Comparison of ENCODE assay signal across 20 mouse cellular contexts in the genomic region with DNA sequence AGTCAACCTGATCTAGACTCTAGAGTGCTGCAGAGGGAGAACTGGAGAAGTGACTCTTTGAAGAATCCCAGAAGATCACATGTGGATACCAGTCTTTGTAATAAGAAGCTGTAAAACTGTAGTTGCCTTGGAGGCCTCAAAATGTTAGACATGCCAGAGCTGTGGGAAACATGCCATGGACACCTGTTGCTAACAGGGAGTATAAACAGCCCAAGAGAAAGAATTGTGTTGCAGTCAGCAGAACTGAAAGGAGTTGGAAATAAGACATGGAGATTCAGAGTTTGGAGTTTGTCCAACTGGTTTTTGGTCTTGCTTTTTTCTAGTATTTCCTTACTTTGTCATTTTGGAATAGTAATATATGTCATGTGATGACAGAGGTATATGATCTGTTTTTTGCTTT.
DNase-seq lines count a peak whose midpoint lies in the region; ATAC-seq and TF ChIP-seq lines count a peak whose summit lies in the region.
"Had no signal": no experiment of that assay in that cellular context is flagged by ENCODE, and none has a peak within 500 bp of the region (broad histone marks: within the 10 kb centered on the region; RNA-seq: fewer than 3 reads in every experiment).

No protein-coding gene starts in this region.

- no peak overlapping the region for H3K4me3 ChIP-seq in limb, embryonic 13.5 days
- H3K4me3 ChIP-seq in limb, embryonic 10.5 days = no peak overlapping the region
- no peak overlapping the region for H3K4me3 ChIP-seq in limb, embryonic 14.5 days (replicated peaks; ENCODE audit: low read length)
- no peak overlapping the region for H3K4me3 ChIP-seq in hindbrain, embryonic 13.5 days
- H3K4me3 ChIP-seq: embryonic facial prominence, embryonic 12.5 days; embryonic facial prominence, embryonic 15.5 days; erythroblast, embryonic 14.5 days; forebrain, embryonic 13.5 days; forebrain, embryonic 15.5 days had no signal

- TF ChIP-seq POLR2A in limb, embryonic 14.5 days (IDR thresholded peaks at IDR 0.05; ENCODE audit: borderline replicate concordance, extremely low read depth, insufficient read depth, insufficient read length) = no peak

- no peaks in the 10 kb centered on the region for H3K9me3 ChIP-seq in limb, embryonic 13.5 days
- H3K9me3 ChIP-seq in limb, embryonic 10.5 days (replicated peaks) = no peaks in the 10 kb centered on the region
- no peaks in the 10 kb centered on the region for H3K9me3 ChIP-seq in limb, embryonic 14.5 days (ENCODE audit: control insufficient read depth, low read length)
- H3K9me3 ChIP-seq in hindbrain, embryonic 13.5 days = no peaks in the 10 kb centered on the region
- H3K9me3 ChIP-seq: embryonic facial prominence, embryonic 12.5 days; embryonic facial prominence, embryonic 15.5 days; forebrain, embryonic 13.5 days; forebrain, embryonic 15.5 days had no signal

- H3K36me3 ChIP-seq in limb, embryonic 13.5 days = no peaks in the 10 kb centered on the region
- H3K36me3 ChIP-seq in limb, embryonic 10.5 days = no peaks in the 10 kb centered on the region
- no peaks in the 10 kb centered on the region for H3K36me3 ChIP-seq in limb, embryonic 14.5 days (ENCODE audit: control insufficient read depth, insufficient read depth, low read length)
- H3K36me3 ChIP-seq in hindbrain, embryonic 13.5 days = no peaks in the 10 kb centered on the region
- H3K36me3 ChIP-seq: embryonic facial prominence, embryonic 12.5 days; embryonic facial prominence, embryonic 15.5 days; forebrain, embryonic 15.5 days had no signal

- no peak overlapping the region for H3K27ac ChIP-seq in limb, embryonic 13.5 days
- H3K27ac ChIP-seq in limb, embryonic 10.5 days = no peak overlapping the region
- H3K27ac ChIP-seq in limb, embryonic 14.5 days (replicated peaks; ENCODE audit: low read depth, low read length) = no peak overlapping the region
- no peak overlapping the region for H3K27ac ChIP-seq in hindbrain, embryonic 13.5 days
- H3K27ac ChIP-seq: embryonic facial prominence, embryonic 12.5 days; embryonic facial prominence, embryonic 15.5 days; forebrain, embryonic 13.5 days; forebrain, embryonic 15.5 days had no signal

- H3K4me2 ChIP-seq in limb, embryonic 13.5 days (replicated peaks) = no peak overlapping the region
- H3K4me2 ChIP-seq in limb, embryonic 14.5 days (replicated peaks; ENCODE audit: low read depth, low read length, severe bottlenecking) = no peak overlapping the region
- no peak overlapping the region for H3K4me2 ChIP-seq in hindbrain, embryonic 13.5 days
- H3K4me2 ChIP-seq: embryonic facial prominence, embryonic 12.5 days; embryonic facial prominence, embryonic 15.5 days; forebrain, embryonic 13.5 days; forebrain, embryonic 15.5 days had no signal

- ATAC-seq in limb, embryonic 13.5 days (ENCODE audit: low FRiP score, low read depth) = peak; percentile 59
- ATAC-seq in limb, embryonic 14.5 days (ENCODE audit: low FRiP score, low read depth) = peak; percentile 82
- no peak for ATAC-seq in hindbrain, embryonic 13.5 days (ENCODE audit: low FRiP score)
- ATAC-seq: forebrain, embryonic 13.5 days; forebrain, embryonic 15.5 days; forebrain, postnatal 0 days had no signal

- peak; percentile 2 to 12 for DNase-seq in cerebellum, postnatal 14 days
- no peak for DNase-seq in cerebellum, adult 11 months
- no peak for DNase-seq in limb, embryonic 10.5 days (ENCODE audit: low spot score)
- DNase-seq in limb, embryonic 14.5 days (ENCODE audit: low spot score) = peak; percentile 64
- DNase-seq: adrenal gland, adult 2 months; adrenal gland, postnatal 10 days; adrenal gland, postnatal 25 days; cerebellum, adult 18-20 months; cerebellum, adult 8-10 months; cerebellum, adult 9-11 months; cerebellum, postnatal 36 days; embryo, embryonic 11 days; forebrain, postnatal 0 days had no signal

- no peaks in the 10 kb centered on the region for H3K4me1 ChIP-seq in limb, embryonic 13.5 days
- H3K4me1 ChIP-seq in limb, embryonic 10.5 days = no peaks in the 10 kb centered on the region
- no peaks in the 10 kb centered on the region for H3K4me1 ChIP-seq in limb, embryonic 14.5 days (ENCODE audit: control insufficient read depth, insufficient read depth, low read length)
- H3K4me1 ChIP-seq in hindbrain, embryonic 13.5 days (replicated peaks) = no peaks in the 10 kb centered on the region
- H3K4me1 ChIP-seq: embryonic facial prominence, embryonic 12.5 days; embryonic facial prominence, embryonic 15.5 days; forebrain, embryonic 13.5 days; forebrain, embryonic 15.5 days had no signal

- no peaks in the 10 kb centered on the region for H3K27me3 ChIP-seq in limb, embryonic 13.5 days
- H3K27me3 ChIP-seq in limb, embryonic 10.5 days (ENCODE audit: low read depth, poor library complexity, severe bottlenecking) = no peaks in the 10 kb centered on the region
- no peaks in the 10 kb centered on the region for H3K27me3 ChIP-seq in limb, embryonic 14.5 days (ENCODE audit: control insufficient read depth, insufficient read depth, low read length)
- no peaks in the 10 kb centered on the region for H3K27me3 ChIP-seq in hindbrain, embryonic 13.5 days
- H3K27me3 ChIP-seq: embryonic facial prominence, embryonic 12.5 days; embryonic facial prominence, embryonic 15.5 days; forebrain, embryonic 13.5 days; forebrain, embryonic 15.5 days had no signal

- H3K9ac ChIP-seq in limb, embryonic 13.5 days = no peak overlapping the region
- H3K9ac ChIP-seq in limb, embryonic 14.5 days (ENCODE audit: low read depth, low read length, severe bottlenecking) = no peak overlapping the region
- no peak overlapping the region for H3K9ac ChIP-seq in hindbrain, embryonic 13.5 days
- H3K9ac ChIP-seq: embryonic facial prominence, embryonic 12.5 days; embryonic facial prominence, embryonic 15.5 days; forebrain, embryonic 13.5 days; forebrain, embryonic 15.5 days; forebrain, postnatal 0 days had no signal

Comparison
In these comparisons a context has a peak if more than half of its experiments do, and no peak if none do; other contexts are left out.
1. DNase-seq: peak in cerebellum, postnatal 14 days (2 of 2) and limb, embryonic 14.5 days (single experiment); none in cerebellum, adult 11 months (single experiment) and limb, embryonic 10.5 days (single experiment).